ENCODE assay signal across 19 mouse cellular contexts in genomic region chr10:120948461-120948860, GRCm38 (mm10).
"Had no signal": no experiment of that assay in that cellular context is flagged by ENCODE, and none has a peak within 500 bp of the region (broad histone marks: within the 10 kb centered on the region; RNA-seq: fewer than 3 reads in every experiment).

No protein-coding gene starts in this region.

- H3K4me3 ChIP-seq: intestine, embryonic 15.5 days; limb, embryonic 10.5 days; limb, embryonic 13.5 days; lung, embryonic 15.5 days; megakaryocyte, embryonic 14.5 days; midbrain, embryonic 15.5 days; neural tube, embryonic 12.5 days; stomach, embryonic 15.5 days had no signal

- H3K4me1 ChIP-seq: intestine, embryonic 15.5 days had no signal

- H3K9me3 ChIP-seq: intestine, embryonic 15.5 days; limb, embryonic 10.5 days; limb, embryonic 13.5 days; lung, embryonic 15.5 days; megakaryocyte, embryonic 14.5 days; midbrain, embryonic 15.5 days; neural tube, embryonic 12.5 days; stomach, embryonic 15.5 days had no signal

- DNase-seq: kidney, adult 18-20 months; kidney, adult 9 months; layer of hippocampus, adult 9-11 months; lung, adult 18-20 months; lung, postnatal 10 days; lung, postnatal 36 days; retina, postnatal 1 day; right cerebral cortex, postnatal 25 days; spleen, adult 18-20 months; thymus, postnatal 25 days had no signal

- ATAC-seq: intestine, embryonic 15.5 days; midbrain, embryonic 15.5 days had no signal

- H3K9ac ChIP-seq: intestine, embryonic 15.5 days; limb, embryonic 13.5 days; lung, embryonic 15.5 days; midbrain, embryonic 15.5 days; neural tube, embryonic 12.5 days; stomach, embryonic 15.5 days had no signal

- H3K27ac ChIP-seq: intestine, embryonic 15.5 days; limb, embryonic 10.5 days; limb, embryonic 13.5 days; lung, embryonic 15.5 days; midbrain, embryonic 15.5 days; neural tube, embryonic 12.5 days; stomach, embryonic 15.5 days had no signal

- H3K27me3 ChIP-seq: intestine, embryonic 15.5 days; limb, embryonic 13.5 days; lung, embryonic 15.5 days; megakaryocyte, embryonic 14.5 days; midbrain, embryonic 15.5 days; neural tube, embryonic 12.5 days; stomach, embryonic 15.5 days had no signal

- H3K36me3 ChIP-seq: intestine, embryonic 15.5 days; midbrain, embryonic 15.5 days; stomach, embryonic 15.5 days had no signal

- H3K4me2 ChIP-seq: intestine, embryonic 15.5 days; limb, embryonic 13.5 days; lung, embryonic 15.5 days; midbrain, embryonic 11.5 days; midbrain, embryonic 15.5 days; neural tube, embryonic 12.5 days; stomach, embryonic 15.5 days had no signal
